Mouse (Mus musculus): ENCODE measurements around the gene Smcr8.

DNA sequence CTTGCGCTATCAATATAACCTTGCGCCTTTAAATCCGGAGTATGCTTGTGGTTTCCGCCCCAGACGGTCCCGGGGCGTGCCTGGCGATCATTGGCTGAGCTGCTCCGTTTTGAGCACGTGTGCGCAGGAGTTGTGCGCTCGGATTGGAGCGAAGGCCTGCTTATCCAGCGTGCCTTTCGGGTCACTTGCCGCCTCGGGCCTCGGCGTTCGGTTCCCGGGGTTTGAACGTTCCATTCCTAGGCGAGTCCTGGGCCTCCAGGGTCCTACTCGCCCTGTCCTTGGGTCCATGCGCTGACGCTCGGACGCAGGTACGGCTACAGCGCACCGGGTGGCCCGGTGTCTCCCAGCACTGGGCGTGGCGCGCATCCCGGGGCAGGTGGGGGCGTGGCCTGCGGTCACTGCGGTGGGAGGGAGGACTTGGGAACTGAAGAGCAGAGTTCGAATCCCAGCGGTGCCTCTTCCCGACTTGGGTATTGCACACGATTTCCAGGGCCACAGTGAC lies 49.0 kb upstream of the Smcr8 start, which contains the start of gene Mief2:
- TF ChIP-seq CTCF (IDR thresholded peaks at IDR 0.05; ENCODE audit: borderline replicate concordance, insufficient read depth, low read depth, low read length), result no peak
- TF ChIP-seq POLR2A (IDR thresholded peaks at IDR 0.05; ENCODE audit: borderline replicate concordance, insufficient read depth, low read length), result peak; percentile 50; the same call in 1 of the 2 replicates

Measured in cerebellum, adult 2 months (tissue).